Mouse (Mus musculus): ENCODE measurements around the gene Sfxn5. TPM values are rescaled to one million over a fixed set of nuclear protein-coding genes. Genes with fewer than 3 reads are reported as not detected.
A peak's percentile ranks its signal among the peaks of the same experiment; 100 is the strongest.

The Sfxn5 gene
- polyA plus RNA-seq, 1 experiment from 2014 or later, result 8.2 TPM

GRCm38 (mm10) chr6:85302326-85303055, 30.7 kb downstream of the Sfxn5 start:
- ATAC-seq (ENCODE audit: insufficient number of reproducible peaks, insufficient read depth, low FRiP score, low TSS enrichment, low read depth), result 0 out of 2 replicates have a peak, but pooled peaks have one; percentile 10
- peaks cover 10% of the 10 kb centered on the region for H3K4me1 ChIP-seq
- H3K4me3 ChIP-seq, result no peak overlapping the region
- peak overlapping the region; percentile 56; the same call in 1 of the 2 replicates for H3K27ac ChIP-seq
- no peak overlapping the region for H3K4me2 ChIP-seq
- no peak overlapping the region for H3K9ac ChIP-seq
- WGBS, result 63% methylated on average over 3 of the region's 3 CpGs
- H3K27me3 ChIP-seq, result no peaks in the 10 kb centered on the region
- H3K36me3 ChIP-seq, result no peaks in the 10 kb centered on the region
- H3K9me3 ChIP-seq, result peaks cover 5% of the 10 kb centered on the region; the same call in 1 of the 2 replicates

GRCm38 (mm10) chr6:85295384-85296167, 37.6 kb downstream of the Sfxn5 start:
- no peak overlapping the region for H3K4me2 ChIP-seq
- peaks cover 5% of the 10 kb centered on the region; the same call in 1 of the 2 replicates for H3K9me3 ChIP-seq
- H3K9ac ChIP-seq, result no peak overlapping the region
- peaks cover 20% of the 10 kb centered on the region for H3K4me1 ChIP-seq
- no peaks in the 10 kb centered on the region for H3K27me3 ChIP-seq
- 51% methylated on average over 7 of the region's 7 CpGs for WGBS
- no peaks in the 10 kb centered on the region for H3K36me3 ChIP-seq
- H3K27ac ChIP-seq, result no peak overlapping the region
- no peak for ATAC-seq (ENCODE audit: insufficient number of reproducible peaks, insufficient read depth, low FRiP score, low TSS enrichment, low read depth)
- H3K4me3 ChIP-seq, result no peak overlapping the region

- ATAC-seq (ENCODE audit: insufficient number of reproducible peaks, insufficient read depth, low FRiP score, low TSS enrichment, low read depth), result no peak
- 48% methylated on average over 5 of the region's 5 CpGs for WGBS
- H3K4me2 ChIP-seq, result no peak overlapping the region
- no peak overlapping the region for H3K27ac ChIP-seq
- H3K9me3 ChIP-seq, result peaks cover 3% of the 10 kb centered on the region; the same call in 1 of the 2 replicates
- no peak overlapping the region for H3K9ac ChIP-seq
- H3K4me3 ChIP-seq, result no peak overlapping the region
- H3K27me3 ChIP-seq, result no peaks in the 10 kb centered on the region
- H3K36me3 ChIP-seq, result no peaks in the 10 kb centered on the region
- H3K4me1 ChIP-seq, result peaks cover 20% of the 10 kb centered on the region
Observed at GRCm38 (mm10) chr6:85294004-85294379, 39.2 kb downstream of the Sfxn5 start.

GRCm38 (mm10) chr6:85293255-85294003, 39.8 kb downstream of the Sfxn5 start:
- ATAC-seq (ENCODE audit: insufficient number of reproducible peaks, insufficient read depth, low FRiP score, low TSS enrichment, low read depth), result no peak
- Histone ChIP-seq H3K27me3 (no peaks in the 10 kb centered on the region), H3K4me1 (peaks cover 20% of the 10 kb centered on the region), H3K4me2 (no peak overlapping the region), H3K4me3 (no peak overlapping the region), H3K36me3 (no peaks in the 10 kb centered on the region), H3K9ac (no peak overlapping the region), H3K9me3 (no peaks in the 10 kb centered on the region), H3K27ac (no peak overlapping the region)
- WGBS, result 47% methylated on average over 10 of the region's 10 CpGs

- Histone ChIP-seq H3K4me2 (no peak overlapping the region), H3K36me3 (no peaks in the 10 kb centered on the region), H3K4me1 (peaks cover 19% of the 10 kb centered on the region), H3K27me3 (no peaks in the 10 kb centered on the region), H3K9ac (no peak overlapping the region), H3K27ac (no peak overlapping the region), H3K9me3 (no peaks in the 10 kb centered on the region), H3K4me3 (no peak overlapping the region)
- 83% methylated on average over 16 of the region's 16 CpGs for WGBS
- no peak for ATAC-seq (ENCODE audit: insufficient number of reproducible peaks, insufficient read depth, low FRiP score, low TSS enrichment, low read depth)
Observed at GRCm38 (mm10) chr6:85290869-85291824, 42.1 kb downstream of the Sfxn5 start.

- H3K9ac ChIP-seq, result no peak overlapping the region
- no peaks in the 10 kb centered on the region for H3K9me3 ChIP-seq
- H3K27me3 ChIP-seq, result no peaks in the 10 kb centered on the region
- H3K36me3 ChIP-seq, result no peaks in the 10 kb centered on the region
- WGBS, result 75% methylated on average over 4 of the region's 4 CpGs
- no peak overlapping the region for H3K27ac ChIP-seq
- no peak overlapping the region for H3K4me3 ChIP-seq
- 0 out of 2 replicates have a peak, but pooled peaks cover under 1% of the 10 kb centered on the region for H3K4me1 ChIP-seq
- no peak for ATAC-seq (ENCODE audit: insufficient number of reproducible peaks, insufficient read depth, low FRiP score, low TSS enrichment, low read depth)
- no peak overlapping the region for H3K4me2 ChIP-seq
Observed at GRCm38 (mm10) chr6:85288193-85288857, 44.9 kb downstream of the Sfxn5 start.

- no peak for ATAC-seq (ENCODE audit: insufficient number of reproducible peaks, insufficient read depth, low FRiP score, low TSS enrichment, low read depth)
- WGBS, result 73% methylated on average over 13 of the region's 13 CpGs
- Histone ChIP-seq H3K4me2 (no peak overlapping the region), H3K9me3 (no peaks in the 10 kb centered on the region), H3K4me1 (no peaks in the 10 kb centered on the region), H3K9ac (no peak overlapping the region), H3K27me3 (no peaks in the 10 kb centered on the region), H3K4me3 (no peak overlapping the region), H3K36me3 (no peaks in the 10 kb centered on the region), H3K27ac (no peak overlapping the region)
Observed at GRCm38 (mm10) chr6:85286283-85287047, 46.8 kb downstream of the Sfxn5 start.

- H3K4me1 ChIP-seq, result no peaks in the 10 kb centered on the region
- no peak overlapping the region for H3K4me2 ChIP-seq
- H3K9me3 ChIP-seq, result no peaks in the 10 kb centered on the region
- H3K4me3 ChIP-seq, result no peak overlapping the region
- no peak overlapping the region for H3K9ac ChIP-seq
- H3K36me3 ChIP-seq, result no peaks in the 10 kb centered on the region
- ATAC-seq (ENCODE audit: insufficient number of reproducible peaks, insufficient read depth, low FRiP score, low TSS enrichment, low read depth), result no peak
- no peak overlapping the region for H3K27ac ChIP-seq
- WGBS, result 76% methylated on average over 14 of the region's 14 CpGs
- no peaks in the 10 kb centered on the region for H3K27me3 ChIP-seq
Observed at GRCm38 (mm10) chr6:85280871-85281270, 52.4 kb downstream of the Sfxn5 start.

GRCm38 (mm10) chr6:85276571-85276970, 56.7 kb downstream of the Sfxn5 start:
- Histone ChIP-seq H3K4me1 (no peaks in the 10 kb centered on the region), H3K4me2 (no peak overlapping the region), H3K9ac (no peak overlapping the region), H3K9me3 (no peaks in the 10 kb centered on the region), H3K36me3 (no peaks in the 10 kb centered on the region), H3K27me3 (no peaks in the 10 kb centered on the region), H3K4me3 (no peak overlapping the region), H3K27ac (no peak overlapping the region)
- WGBS, result 77% methylated on average over 8 of the region's 8 CpGs
- no peak for ATAC-seq (ENCODE audit: insufficient number of reproducible peaks, insufficient read depth, low FRiP score, low TSS enrichment, low read depth)

GRCm38 (mm10) chr6:85272436-85272835, 60.8 kb downstream of the Sfxn5 start:
- no peaks in the 10 kb centered on the region for H3K27me3 ChIP-seq
- WGBS, result 87% methylated on average over 9 of the region's 9 CpGs
- H3K4me3 ChIP-seq, result no peak overlapping the region
- ATAC-seq (ENCODE audit: insufficient number of reproducible peaks, insufficient read depth, low FRiP score, low TSS enrichment, low read depth), result no peak
- no peaks in the 10 kb centered on the region for H3K36me3 ChIP-seq
- H3K27ac ChIP-seq, result no peak overlapping the region
- peaks cover 2% of the 10 kb centered on the region; the same call in 1 of the 2 replicates for H3K4me1 ChIP-seq
- no peak overlapping the region for H3K9ac ChIP-seq
- no peak overlapping the region for H3K4me2 ChIP-seq
- no peaks in the 10 kb centered on the region for H3K9me3 ChIP-seq

Data from embryonic facial prominence, embryonic 13.5 days (tissue).